Mouse (Mus musculus) activated CD4-positive, CD25-positive, alpha-beta regulatory T cell, adult 4 months (primary cell): ENCODE measurements around the gene H2-K1. TPM values are rescaled to one million over a fixed set of nuclear protein-coding genes. Genes with fewer than 3 reads are reported as not detected.

ENCODE experiments used
- ATAC-seq: one replicate; pipeline ENCODE4 v1.8.0; 2017
- polyA plus RNA-seq, 2 experiments: library from polyadenylated mRNA; unstranded; fragments of 100-300 nt; shearing (Covaris generic); gene quantifications; one replicate each; pipeline ENCODE4 v1.2.1; 2017

Gene H2-K1
- polyA plus RNA-seq, 2 experiments from 2014 or later = 4,668 to 6,585 TPM

- ATAC-seq = peak; percentile 66
Observed at GRCm38 (mm10) chr17:33981192-33981909, 18.8 kb downstream of the H2-K1 start.

GRCm38 (mm10) chr17:33980181-33981035 lies 19.7 kb downstream of the H2-K1 start:
- ATAC-seq = no peak

GRCm38 (mm10) chr17:33979512-33980050 lies 20.6 kb downstream of the H2-K1 start:
- no peak for ATAC-seq

GRCm38 (mm10) chr17:33978631-33979031 lies 21.5 kb downstream of the H2-K1 start:
- peak; percentile 70 for ATAC-seq

GRCm38 (mm10) chr17:33977861-33978557 lies 22.1 kb downstream of the H2-K1 start:
- no peak for ATAC-seq

- no peak for ATAC-seq
Observed at GRCm38 (mm10) chr17:33973572-33973971, 26.6 kb downstream of the H2-K1 start.

- ATAC-seq = no peak
Observed at GRCm38 (mm10) chr17:33972691-33973090, 27.5 kb downstream of the H2-K1 start.

GRCm38 (mm10) chr17:33969394-33969793 lies 30.8 kb downstream of the H2-K1 start:
- no peak for ATAC-seq

- ATAC-seq = peak; percentile 47
Observed at GRCm38 (mm10) chr17:33968927-33969326, 31.2 kb downstream of the H2-K1 start.

- peak; percentile 74 for ATAC-seq
Observed at GRCm38 (mm10) chr17:33968489-33968888, 31.7 kb downstream of the H2-K1 start.

GRCm38 (mm10) chr17:33965846-33966550 lies 34.1 kb downstream of the H2-K1 start:
- ATAC-seq = no peak

- no peak for ATAC-seq
Observed at GRCm38 (mm10) chr17:33965082-33965845, 34.9 kb downstream of the H2-K1 start.

- no peak for ATAC-seq
Observed at GRCm38 (mm10) chr17:33962876-33963275, 37.3 kb downstream of the H2-K1 start.

- no peak for ATAC-seq
Observed at GRCm38 (mm10) chr17:33959948-33960347, 40.2 kb downstream of the H2-K1 start.

GRCm38 (mm10) chr17:33959135-33959534 lies 41.0 kb downstream of the H2-K1 start:
- ATAC-seq = no peak

- ATAC-seq = no peak
Observed at GRCm38 (mm10) chr17:33958451-33958850, 41.7 kb downstream of the H2-K1 start.

- no peak for ATAC-seq
Observed at GRCm38 (mm10) chr17:33957493-33957892, 42.7 kb downstream of the H2-K1 start.

- ATAC-seq = no peak
Observed at GRCm38 (mm10) chr17:33956336-33956735, 43.8 kb downstream of the H2-K1 start.

GRCm38 (mm10) chr17:33955555-33956214 lies 44.5 kb downstream of the H2-K1 start, which contains the start of the genes Vps52 and Rps18:
TSS of gene Vps52 (plus strand) at chr17:33955812.
TSS of gene Rps18 (minus strand) at chr17:33956001.
- ATAC-seq = peak; percentile 77
